Mouse (Mus musculus): ENCODE results near the gene Ppp1r1a.

Gene Ppp1r1a

GRCm38 (mm10) chr15:103514914-103515313 lies 22.9 kb downstream of the Ppp1r1a start:
- no peak for DNase-seq (ENCODE audit: low spot score)

GRCm38 (mm10) chr15:103514119-103514518 lies 23.7 kb downstream of the Ppp1r1a start:
- peak; percentile 60 for DNase-seq (ENCODE audit: low spot score)

GRCm38 (mm10) chr15:103513621-103514031 lies 24.2 kb downstream of the Ppp1r1a start:
- no peak for DNase-seq (ENCODE audit: low spot score)

GRCm38 (mm10) chr15:103511652-103512051 lies 26.2 kb downstream of the Ppp1r1a start:
- no peak for DNase-seq (ENCODE audit: low spot score)

- DNase-seq (ENCODE audit: low spot score): no peak
Measured at GRCm38 (mm10) chr15:103509317-103509716, 28.5 kb downstream of the Ppp1r1a start.

- no peak for DNase-seq (ENCODE audit: low spot score)
Measured at GRCm38 (mm10) chr15:103503660-103504059, 34.1 kb downstream of the Ppp1r1a start.

- no peak for DNase-seq (ENCODE audit: low spot score)
Measured at GRCm38 (mm10) chr15:103503251-103503600, 34.6 kb downstream of the Ppp1r1a start.

- DNase-seq (ENCODE audit: low spot score): peak; percentile 71
Measured at GRCm38 (mm10) chr15:103502435-103503250, 35.2 kb downstream of the Ppp1r1a start, which contains the start of gene Pde1b. TSS of gene Pde1b (plus strand) at chr15:103503034.

- no peak for DNase-seq (ENCODE audit: low spot score)
Measured at GRCm38 (mm10) chr15:103501186-103501585, 36.6 kb downstream of the Ppp1r1a start.

- no peak for DNase-seq (ENCODE audit: low spot score)
Measured at GRCm38 (mm10) chr15:103500723-103501122, 37.1 kb downstream of the Ppp1r1a start.

- no peak for DNase-seq (ENCODE audit: low spot score)
Measured at GRCm38 (mm10) chr15:103498157-103498556, 39.6 kb downstream of the Ppp1r1a start.

GRCm38 (mm10) chr15:103496204-103497140 lies 41.3 kb downstream of the Ppp1r1a start:
- peak; percentile 32 for DNase-seq (ENCODE audit: low spot score)

- no peak for DNase-seq (ENCODE audit: low spot score)
Measured at GRCm38 (mm10) chr15:103488336-103488735, 49.5 kb downstream of the Ppp1r1a start.

- DNase-seq (ENCODE audit: low spot score): no peak
Measured at GRCm38 (mm10) chr15:103486658-103487057, 51.1 kb downstream of the Ppp1r1a start.

- no peak for DNase-seq (ENCODE audit: low spot score)
Measured at GRCm38 (mm10) chr15:103485106-103485505, 52.7 kb downstream of the Ppp1r1a start.

GRCm38 (mm10) chr15:103484490-103484889 lies 53.3 kb downstream of the Ppp1r1a start:
- no peak for DNase-seq (ENCODE audit: low spot score)

GRCm38 (mm10) chr15:103482488-103482887 lies 55.3 kb downstream of the Ppp1r1a start:
- no peak for DNase-seq (ENCODE audit: low spot score)
